Mouse (Mus musculus) intestine, embryonic 14.5 days (tissue): Measurements from ENCODE around the gene Stpg3. TPM values are rescaled to one million over a fixed set of nuclear protein-coding genes. Genes with fewer than 3 reads are reported as not detected.

ENCODE experiments used
- ATAC-seq: fragments of 200-750 bp; cut with Nextera tagmentation; replicated peaks from 2 replicates; pipeline ENCODE4 v1.8.0; 2017; ENCODE audit warnings: low read depth, moderate number of reproducible peaks, moderate TSS enrichment, moderate library complexity; ENCODE audit not compliant: low FRiP score, low TSS enrichment
- DNase-seq: peaks from one replicate; pipeline ENCODE4 v3.0.0-alpha.2; 2018; ENCODE audit warnings: low spot score
- H3K27ac ChIP-seq: fragments of 300-500 bp; sonication (generic); 2 replicates; pipeline ENCODE4 v1.5.1; 2014; ENCODE audit warnings: low read depth, mild to moderate bottlenecking, control low read depth
- H3K27me3 ChIP-seq: fragments of 300-500 bp; sonication (generic); replicated peaks from 2 replicates; pipeline ENCODE4 v1.6.1; 2014; ENCODE audit warnings: low read length, control low read depth; ENCODE audit not compliant: control insufficient read depth, insufficient read depth
- H3K36me3 ChIP-seq: fragments of 300-500 bp; sonication (generic); 2 replicates; pipeline ENCODE4 v1.6.1; 2014; ENCODE audit warnings: low read length, control low read depth; ENCODE audit not compliant: control insufficient read depth, insufficient read depth
- H3K4me1 ChIP-seq: fragments of 300-500 bp; sonication (generic); replicated peaks from 2 replicates; pipeline ENCODE4 v1.6.1; 2014; ENCODE audit warnings: low read length, control low read depth, mixed read lengths; ENCODE audit not compliant: control insufficient read depth, insufficient read depth
- H3K4me2 ChIP-seq: fragments of 300-500 bp; sonication (generic); 2 replicates; pipeline ENCODE4 v1.6.1; 2014; ENCODE audit warnings: low read length
- H3K4me3 ChIP-seq: fragments of 300-500 bp; sonication (generic); 2 replicates; pipeline ENCODE4 v1.5.1; 2014; ENCODE audit warnings: low read depth, low read length, control low read depth, mixed read lengths
- H3K9ac ChIP-seq: fragments of 300-500 bp; sonication (generic); 2 replicates; pipeline ENCODE4 v1.6.1; 2014; ENCODE audit warnings: mild to moderate bottlenecking, low read length
- H3K9me3 ChIP-seq: fragments of 300-500 bp; sonication (generic); 2 replicates; pipeline ENCODE4 v1.6.1; 2016; ENCODE audit warnings: low read length, control low read depth; ENCODE audit not compliant: control insufficient read depth
- WGBS: fragments of 180-500 bp; shearing (Covaris S2); extraction: QIAGEN DNeasy Blood & Tissue Kit; methylation state at CpG from one replicate; pipeline ENCODE4 v1.1.7; 2014; 5-methylcytosine and 5-hydroxymethylcytosine counted together
- polyA plus RNA-seq: library from polyadenylated mRNA; unstranded; fragments of >200 nt; fragmentation: Nextera tagmentation; extraction: Ambion mirVana; gene quantifications from 2 replicates; pipeline ENCODE4 v1.2.1, GENCODE M21; 2014

Gene Stpg3
- polyA plus RNA-seq, 1 experiment from 2014 or later, result 0.18 TPM

DNA sequence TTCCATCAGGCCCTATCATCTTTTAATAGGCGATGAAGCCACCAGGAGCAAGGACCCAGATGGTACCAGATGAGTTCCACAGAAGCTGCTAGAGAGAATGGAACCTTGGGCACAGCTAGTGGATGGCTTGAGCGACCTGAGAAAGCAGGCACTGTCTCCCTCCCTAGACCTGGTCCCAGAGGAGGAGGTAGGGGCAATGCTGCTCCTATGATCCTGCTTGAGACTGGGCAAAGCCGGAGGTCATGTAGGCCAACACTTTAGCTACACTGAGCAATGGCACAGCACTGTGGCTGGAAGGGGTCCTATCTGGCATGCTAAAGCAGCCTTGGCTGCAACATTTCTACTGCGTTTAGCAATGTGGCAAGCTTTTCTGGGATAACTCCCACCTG is 38.8 kb downstream of the Stpg3 start:
- no peak overlapping the region for H3K4me2 ChIP-seq
- H3K4me1 ChIP-seq, result peaks cover 15% of the 10 kb centered on the region
- no peak overlapping the region for H3K27ac ChIP-seq
- H3K36me3 ChIP-seq, result no peaks in the 10 kb centered on the region
- no peaks in the 10 kb centered on the region for H3K9me3 ChIP-seq
- no peak for ATAC-seq
- no peak for DNase-seq
- H3K9ac ChIP-seq, result no peak overlapping the region
- peaks cover 42% of the 10 kb centered on the region for H3K27me3 ChIP-seq
- 77% methylated on average over 4 of the region's 4 CpGs for WGBS
- H3K4me3 ChIP-seq, result no peak overlapping the region

DNA sequence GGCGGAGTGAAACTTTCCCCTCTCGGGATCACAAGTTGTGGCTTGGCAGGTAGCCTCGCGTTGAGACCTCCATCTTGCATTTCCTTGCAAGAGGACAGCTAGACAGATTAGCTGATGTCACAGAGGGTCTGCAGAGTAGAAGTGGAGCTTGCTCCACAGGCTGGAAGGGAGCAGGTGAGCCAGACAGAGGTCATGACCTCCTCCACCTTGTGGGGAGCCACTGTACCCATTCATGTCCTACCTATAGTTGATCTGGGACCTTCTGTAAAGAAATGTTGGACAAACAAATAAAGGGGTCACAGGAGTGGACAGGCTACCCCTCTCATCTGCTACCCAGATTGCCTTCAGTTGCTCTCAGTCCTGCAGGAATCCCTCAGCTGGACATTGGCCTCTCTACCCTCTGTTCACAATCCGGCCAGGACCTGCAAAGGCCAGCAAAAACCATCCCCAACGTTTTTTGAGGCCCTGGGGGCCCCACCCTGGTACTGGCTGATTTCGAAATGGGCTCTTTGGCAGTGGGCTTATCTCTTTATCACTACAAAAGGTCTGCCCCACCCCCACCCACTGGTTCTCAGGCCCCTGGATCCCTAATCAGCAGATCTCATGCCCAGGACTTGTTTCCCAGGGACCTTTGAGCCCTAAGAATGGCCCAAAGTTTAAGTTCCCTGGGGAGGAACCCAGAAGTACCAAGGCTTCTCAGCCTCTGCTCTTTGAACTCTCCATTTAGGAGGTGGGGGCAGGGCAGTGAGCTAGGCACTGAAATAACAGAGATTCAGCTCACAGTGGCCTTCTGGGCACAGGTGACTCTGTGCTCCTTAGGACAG is 39.4 kb downstream of the Stpg3 start:
- DNase-seq (no peak), ATAC-seq (no peak)
- WGBS, result 49% methylated on average over 7 of the region's 7 CpGs
- no peaks in the 10 kb centered on the region for H3K36me3 ChIP-seq
- peaks cover 15% of the 10 kb centered on the region for H3K4me1 ChIP-seq
- no peaks in the 10 kb centered on the region for H3K9me3 ChIP-seq
- no peak overlapping the region for H3K27ac ChIP-seq
- no peak overlapping the region for H3K9ac ChIP-seq
- H3K4me2 ChIP-seq, result no peak overlapping the region
- peaks cover 36% of the 10 kb centered on the region for H3K27me3 ChIP-seq
- H3K4me3 ChIP-seq, result no peak overlapping the region

DNA sequence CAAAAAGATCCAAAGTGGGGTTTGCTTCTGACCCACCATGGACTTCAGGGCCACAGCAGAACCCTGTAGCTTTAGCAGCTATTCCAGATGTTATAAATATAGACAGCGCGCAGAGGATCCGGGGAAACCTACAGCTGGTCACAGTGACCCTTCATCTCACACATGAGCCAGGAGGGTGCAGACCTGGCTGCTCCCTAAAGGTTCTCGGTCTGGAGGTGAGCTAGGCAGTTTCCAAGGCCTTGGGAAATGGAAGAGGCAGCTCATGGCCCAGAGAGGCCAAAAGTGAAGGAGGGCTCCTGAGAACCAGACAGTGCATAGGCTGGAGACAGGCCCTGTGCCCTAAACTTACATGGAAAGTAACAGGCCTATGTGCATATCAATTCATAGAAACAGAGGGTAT is 40.6 kb downstream of the Stpg3 start:
- Histone ChIP-seq H3K9me3 (no peaks in the 10 kb centered on the region), H3K27ac (no peak overlapping the region), H3K36me3 (no peaks in the 10 kb centered on the region), H3K4me3 (no peak overlapping the region), H3K9ac (no peak overlapping the region), H3K27me3 (peaks cover 23% of the 10 kb centered on the region), H3K4me2 (no peak overlapping the region), H3K4me1 (peaks cover 18% of the 10 kb centered on the region; the same call in 1 of the 2 replicates)
- ATAC-seq, result no peak
- DNase-seq, result no peak
- WGBS, result 87% methylated on average over 4 of the region's 4 CpGs

DNA sequence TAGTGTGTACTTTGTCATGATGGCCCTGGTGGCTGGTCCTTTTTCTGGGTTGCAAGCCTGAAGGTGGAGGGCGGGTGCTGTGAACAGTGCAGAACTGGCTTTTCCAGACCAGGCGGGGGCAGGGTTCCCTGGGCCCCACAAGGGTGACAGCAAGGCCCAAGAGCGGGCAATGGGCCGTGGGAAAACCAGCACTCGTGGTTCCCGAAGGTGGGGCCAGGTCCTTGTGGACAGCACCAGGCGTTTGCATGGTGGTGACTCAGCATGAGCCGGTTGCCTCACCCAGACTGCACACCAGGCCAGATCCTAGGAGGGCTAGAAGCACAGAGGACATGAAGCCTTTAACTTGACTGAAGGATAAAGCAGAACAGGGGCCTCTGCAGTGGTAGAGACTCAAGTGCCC is 41.8 kb downstream of the Stpg3 start:
- 0 out of 2 replicates have a peak, but pooled peaks cover 11% of the 10 kb centered on the region for H3K27me3 ChIP-seq
- no peak overlapping the region for H3K4me3 ChIP-seq
- H3K36me3 ChIP-seq, result no peaks in the 10 kb centered on the region
- no peak for ATAC-seq
- DNase-seq, result no peak
- H3K4me2 ChIP-seq, result no peak overlapping the region
- 52% methylated on average over 8 of the region's 8 CpGs for WGBS
- H3K9me3 ChIP-seq, result no peaks in the 10 kb centered on the region
- peaks cover 20% of the 10 kb centered on the region for H3K4me1 ChIP-seq
- no peak overlapping the region for H3K9ac ChIP-seq
- H3K27ac ChIP-seq, result no peak overlapping the region

DNA sequence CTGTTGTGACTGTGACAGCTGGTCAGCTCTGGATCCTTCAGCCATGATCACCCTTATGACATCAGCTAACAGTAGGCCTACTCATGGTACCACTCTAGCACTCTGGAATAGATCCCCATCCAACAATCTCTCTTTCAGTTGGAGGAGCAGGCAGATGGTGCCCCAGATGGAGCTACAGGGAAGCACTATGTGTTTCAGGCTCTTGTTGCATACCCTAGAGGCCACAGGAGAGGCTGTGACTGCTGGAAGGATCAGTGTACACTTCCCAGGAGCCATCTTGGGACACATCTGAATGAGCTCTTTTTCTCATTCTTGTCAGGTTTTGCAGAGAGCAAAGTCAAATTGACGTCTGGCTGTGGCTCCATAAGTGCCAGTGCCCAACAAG is 42.7 kb downstream of the Stpg3 start:
- H3K27me3 ChIP-seq, result 0 out of 2 replicates have a peak, but pooled peaks cover 7% of the 10 kb centered on the region
- H3K4me2 ChIP-seq, result no peak overlapping the region
- ATAC-seq, result no peak
- no peak overlapping the region for H3K4me3 ChIP-seq
- no peak overlapping the region for H3K27ac ChIP-seq
- H3K9me3 ChIP-seq, result no peaks in the 10 kb centered on the region
- H3K4me1 ChIP-seq, result peaks cover 17% of the 10 kb centered on the region
- H3K36me3 ChIP-seq, result no peaks in the 10 kb centered on the region
- H3K9ac ChIP-seq, result no peak overlapping the region
- WGBS, result 50% methylated on average over 1 of the region's 1 CpGs
- DNase-seq, result no peak

DNA sequence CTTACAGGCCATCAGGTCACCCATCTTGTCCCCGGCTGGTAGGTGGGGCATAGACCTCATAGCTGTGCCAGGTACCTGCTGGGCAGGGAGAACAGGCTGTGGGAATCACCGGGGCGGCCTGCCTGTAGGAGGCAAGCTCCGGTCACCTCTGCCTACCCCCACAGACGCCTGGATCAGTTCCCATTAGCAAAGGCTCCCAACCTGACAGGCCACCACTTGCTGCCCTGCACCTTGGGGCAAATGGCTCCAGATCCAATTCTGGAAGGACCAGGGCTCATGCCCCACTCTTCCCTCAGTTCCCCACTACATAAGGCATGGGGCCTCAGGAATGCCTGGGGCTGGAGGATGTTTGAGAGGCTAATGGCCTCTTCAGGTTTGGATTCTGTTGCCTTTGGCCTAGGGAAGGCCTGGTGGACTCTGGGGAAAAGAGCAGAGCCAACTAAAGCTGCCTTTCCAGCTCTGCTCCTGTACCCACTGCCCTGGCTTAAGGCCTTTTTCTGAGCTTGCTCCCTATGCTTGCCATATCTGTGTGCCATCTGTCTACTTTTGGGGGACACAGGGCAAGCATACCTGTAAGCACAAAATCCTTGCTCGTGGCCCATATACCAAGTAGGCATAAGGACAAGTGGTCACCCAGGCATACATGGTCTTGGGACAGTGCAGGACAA is 43.2 kb downstream of the Stpg3 start:
- Histone ChIP-seq H3K27ac (no peak overlapping the region), H3K27me3 (0 out of 2 replicates have a peak, but pooled peaks cover 5% of the 10 kb centered on the region), H3K4me2 (no peak overlapping the region), H3K9me3 (no peaks in the 10 kb centered on the region), H3K9ac (no peak overlapping the region), H3K4me1 (peaks cover 14% of the 10 kb centered on the region), H3K36me3 (no peaks in the 10 kb centered on the region), H3K4me3 (no peak overlapping the region)
- 81% methylated on average over 6 of the region's 6 CpGs for WGBS
- DNase-seq (no peak), ATAC-seq (no peak)

DNA sequence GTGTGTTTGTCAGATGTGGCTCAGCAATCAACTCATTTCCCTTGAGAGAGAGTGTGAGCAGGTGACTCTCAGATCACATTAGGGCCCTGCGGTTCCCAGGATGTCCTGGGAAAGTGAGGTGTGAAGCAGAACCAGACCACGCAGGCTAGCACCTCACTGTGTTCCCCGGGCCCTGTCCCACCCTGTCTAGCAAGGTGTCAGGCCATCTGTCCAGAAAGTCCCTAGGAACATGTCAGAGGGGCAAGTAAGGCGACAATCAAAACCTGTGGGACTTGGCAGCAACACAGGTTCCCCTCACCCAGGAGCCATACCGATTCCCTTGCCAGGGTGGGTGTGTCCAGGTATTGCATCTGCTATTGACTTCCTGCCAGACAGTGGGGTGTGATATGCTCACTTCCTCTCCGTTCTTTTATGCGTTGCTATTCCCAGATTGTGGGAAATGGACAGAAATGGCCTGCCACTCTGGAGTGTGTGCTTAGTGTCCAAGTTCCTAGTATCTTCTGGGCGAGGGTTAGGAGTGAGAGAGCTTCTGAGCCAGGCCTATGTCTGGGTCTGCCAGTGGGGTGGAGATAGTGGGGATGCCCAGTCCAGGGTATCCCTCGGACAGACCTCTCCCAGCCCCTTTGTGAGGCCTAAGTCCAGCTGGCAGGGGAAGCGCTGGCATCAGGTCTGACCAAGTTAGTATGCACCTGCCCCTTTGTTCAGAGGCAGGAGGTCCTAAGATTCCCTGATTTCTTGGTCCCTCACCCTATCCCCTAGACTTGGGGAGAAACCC is 43.9 kb downstream of the Stpg3 start:
- ATAC-seq (no peak), DNase-seq (no peak)
- H3K27ac ChIP-seq, result no peak overlapping the region
- no peaks in the 10 kb centered on the region for H3K9me3 ChIP-seq
- no peak overlapping the region for H3K4me3 ChIP-seq
- H3K9ac ChIP-seq, result no peak overlapping the region
- H3K36me3 ChIP-seq, result no peaks in the 10 kb centered on the region
- 57% methylated on average over 10 of the region's 10 CpGs for WGBS
- H3K27me3 ChIP-seq, result no peaks in the 10 kb centered on the region
- peaks cover 12% of the 10 kb centered on the region for H3K4me1 ChIP-seq
- no peak overlapping the region for H3K4me2 ChIP-seq

DNA sequence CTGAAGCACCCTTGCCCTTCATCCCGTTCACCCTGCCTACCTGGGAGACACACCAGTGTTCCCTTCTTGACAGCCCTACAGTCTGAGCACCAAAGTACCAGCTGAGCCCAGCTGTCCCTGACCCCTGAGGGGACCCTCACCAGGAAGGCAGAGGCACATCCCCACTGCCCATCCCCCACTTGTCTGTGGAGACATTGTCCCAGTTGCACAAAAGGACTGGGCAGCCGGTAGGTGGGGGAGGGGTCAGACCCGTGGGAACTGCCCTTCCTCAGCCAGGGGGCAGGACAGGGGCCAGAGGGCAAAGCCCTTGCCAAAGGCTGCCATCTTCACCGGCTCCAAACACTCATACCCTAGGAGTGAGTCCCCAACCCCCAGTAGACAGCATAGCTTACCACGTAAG is 44.7 kb downstream of the Stpg3 start:
- Histone ChIP-seq H3K27ac (no peak overlapping the region), H3K27me3 (no peaks in the 10 kb centered on the region), H3K36me3 (no peaks in the 10 kb centered on the region), H3K4me1 (peaks cover 12% of the 10 kb centered on the region), H3K9ac (no peak overlapping the region), H3K4me3 (no peak overlapping the region), H3K9me3 (no peaks in the 10 kb centered on the region), H3K4me2 (no peak overlapping the region)
- ATAC-seq (no peak), DNase-seq (no peak)
- WGBS, result 44% methylated on average over 5 of the region's 5 CpGs
